Mouse (Mus musculus) heart, postnatal 0 days (tissue): ENCODE measurements around the gene Irf3.

Source experiments
- CTCF ChIP-seq: IDR thresholded peaks from 2 replicates; pipeline ENCODE4 v1.5.1; 2016; ENCODE audit warnings: antibody characterized with exemption, control low read depth, low read depth
- EP300 ChIP-seq: IDR thresholded peaks from 2 replicates; pipeline ENCODE4 v1.6.1; 2016; ENCODE audit warnings: antibody characterized with exemption, low read depth

- TF ChIP-seq EP300 (no peak), CTCF (no peak)
Measured at GRCm38 (mm10) chr7:45047491-45047890, 50.0 kb downstream of the Irf3 start.
